8 mouse cellular contexts compared by ENCODE assay signal in genomic region chr11:70458688-70459600, GRCm38 (mm10). TPM values are rescaled to one million over a fixed set of nuclear protein-coding genes. Genes with fewer than 3 reads are reported as not detected.
DNase-seq lines count a peak whose midpoint lies in the region; ATAC-seq and TF ChIP-seq lines count a peak whose summit lies in the region.

Zmynd15 (plus strand) TSS chr11:70459433.

- no peak for TF ChIP-seq CTCF in kidney, adult 2 months (conservative IDR thresholded peaks at IDR 0.05; ENCODE audit: insufficient read depth, insufficient read length, low read depth, low read length)

- TF ChIP-seq POLR2A in kidney, adult 2 months (IDR thresholded peaks at IDR 0.05; ENCODE audit: low read depth, low read length) = no peak

- H3K9me3 ChIP-seq in embryonic facial prominence, embryonic 12.5 days = no peaks in the 10 kb centered on the region
- no peaks in the 10 kb centered on the region for H3K9me3 ChIP-seq in limb, embryonic 13.5 days
- H3K9me3 ChIP-seq in neural tube, embryonic 13.5 days = no peaks in the 10 kb centered on the region

- H3K27me3 ChIP-seq in kidney, adult 2 months (replicated peaks; ENCODE audit: control insufficient read depth, insufficient read depth, low read length) = no peaks in the 10 kb centered on the region
- peaks cover 46% of the 10 kb centered on the region for H3K27me3 ChIP-seq in embryonic facial prominence, embryonic 12.5 days
- H3K27me3 ChIP-seq in limb, embryonic 13.5 days = peaks cover 59% of the 10 kb centered on the region
- H3K27me3 ChIP-seq in neural tube, embryonic 13.5 days = peaks cover 60% of the 10 kb centered on the region

- H3K4me3 ChIP-seq in kidney, adult 2 months (ENCODE audit: insufficient read depth, low read depth, low read length) = peak within 1 kb of the TSS; percentile 61
- peak within 1 kb of the TSS; percentile 49 for H3K4me3 ChIP-seq in embryonic facial prominence, embryonic 12.5 days
- peak within 1 kb of the TSS; percentile 56 for H3K4me3 ChIP-seq in limb, embryonic 13.5 days
- H3K4me3 ChIP-seq in neural tube, embryonic 13.5 days = peak within 1 kb of the TSS; percentile 42

- no peaks in the 10 kb centered on the region; the same call in 1 of the 2 replicates for H3K36me3 ChIP-seq in kidney, adult 2 months (ENCODE audit: control insufficient read depth, insufficient read depth, low read length)
- no peaks in the 10 kb centered on the region for H3K36me3 ChIP-seq in embryonic facial prominence, embryonic 12.5 days
- H3K36me3 ChIP-seq in limb, embryonic 13.5 days = peaks cover 5% of the 10 kb centered on the region
- no peaks in the 10 kb centered on the region for H3K36me3 ChIP-seq in neural tube, embryonic 13.5 days

- H3K4me2 ChIP-seq in embryonic facial prominence, embryonic 12.5 days (replicated peaks) = peak within 1 kb of the TSS; percentile 91
- peak within 1 kb of the TSS; percentile 90 for H3K4me2 ChIP-seq in limb, embryonic 13.5 days (replicated peaks)
- H3K4me2 ChIP-seq in neural tube, embryonic 13.5 days = peak within 1 kb of the TSS; percentile 65

- DNase-seq in kidney, adult 2 months = peak; percentile 35
- no peak for DNase-seq in kidney, adult 8-10 months
- no peak for DNase-seq in layer of hippocampus, postnatal 14 days (ENCODE audit: low spot score in 2 of 2)
- no peak for DNase-seq in frontal cortex, postnatal 10 days (ENCODE audit: low spot score in 2 of 2)
- no peak for DNase-seq in thymus, postnatal 14 days

- peaks cover 3% of the 10 kb centered on the region; the same call in 1 of the 2 replicates for H3K4me1 ChIP-seq in kidney, adult 2 months (ENCODE audit: control insufficient read depth, insufficient read depth, low read length)
- 0 out of 2 replicates have a peak, but pooled peaks cover 4% of the 10 kb centered on the region for H3K4me1 ChIP-seq in embryonic facial prominence, embryonic 12.5 days
- peaks cover 9% of the 10 kb centered on the region for H3K4me1 ChIP-seq in limb, embryonic 13.5 days
- H3K4me1 ChIP-seq in neural tube, embryonic 13.5 days (replicated peaks) = peaks cover 17% of the 10 kb centered on the region

- H3K9ac ChIP-seq in embryonic facial prominence, embryonic 12.5 days = peak within 1 kb of the TSS; percentile 60
- H3K9ac ChIP-seq in limb, embryonic 13.5 days = peak within 1 kb of the TSS; percentile 66
- peak within 1 kb of the TSS; percentile 70 for H3K9ac ChIP-seq in neural tube, embryonic 13.5 days

- ATAC-seq in embryonic facial prominence, embryonic 12.5 days (ENCODE audit: insufficient number of reproducible peaks, insufficient read depth, low FRiP score, low TSS enrichment) = no peak
- ATAC-seq in limb, embryonic 13.5 days (ENCODE audit: low FRiP score, low read depth) = no peak
- ATAC-seq in neural tube, embryonic 13.5 days (ENCODE audit: low read depth) = no peak; the same call in 1 of the 2 replicates

- peak within 1 kb of the TSS; percentile 59 for H3K27ac ChIP-seq in kidney, adult 2 months (ENCODE audit: insufficient read depth, low read depth, low read length)
- no peak within 1 kb of the TSS for H3K27ac ChIP-seq in embryonic facial prominence, embryonic 12.5 days
- no peak within 1 kb of the TSS for H3K27ac ChIP-seq in limb, embryonic 13.5 days
- H3K27ac ChIP-seq in neural tube, embryonic 13.5 days (replicated peaks) = no peak within 1 kb of the TSS

- WGBS in kidney, adult 2 months = 10% methylated on average over 32 of the region's 32 CpGs
- 20% methylated on average over 31 of the region's 32 CpGs for WGBS in embryonic facial prominence, embryonic 12.5 days
- 18% methylated on average over 32 of the region's 32 CpGs for whole genome bisulfite sequencing in limb, embryonic 13.5 days
- WGBS in neural tube, embryonic 13.5 days = 20% methylated on average over 32 of the region's 32 CpGs

RNA-seq across cellular contexts. Expression of gene Zmynd15, which starts in this region (rescaled TPM):
- polyA plus RNA-seq in kidney, adult 2 months (2012; rRNA removed) = 11.6 and 12.4 TPM in 2 replicates
- 0.27 and 0.46 TPM in 2 replicates for polyA plus RNA-seq in embryonic facial prominence, embryonic 12.5 days (2016; fragmentation: Nextera tagmentation; extraction: Ambion mirVana)
- 0.62 and 0.75 TPM in 2 replicates for polyA plus RNA-seq in limb, embryonic 13.5 days (2015; fragmentation: Nextera tagmentation; extraction: Ambion mirVana)
- 1.2 and 1.5 TPM in 2 replicates for polyA plus RNA-seq in neural tube, embryonic 13.5 days (2015; fragmentation: Nextera tagmentation; extraction: Ambion mirVana)
- total RNA-seq in layer of hippocampus, postnatal 14 days (2021) = 1 to 10 TPM in 1 of 2 experiments, under 1 TPM in 1; 0.62 to 1.2 TPM
